Mouse (Mus musculus) left cerebral cortex, postnatal 14 days (tissue): ENCODE data around the gene Gm9736. TPM values are rescaled to one million over a fixed set of nuclear protein-coding genes. Genes with fewer than 3 reads are reported as not detected.
"Not testable (repeated sequence)": the region's sequence is repeated elsewhere in the genome, so short reads cannot be mapped to it uniquely, and the experiment has no call there.

Source experiments
- DNase-seq, 2 experiments: peaks; one replicate each; pipeline ENCODE4 v3.0.0; 2021 to 2022; ENCODE audit warnings: low spot score in 2 of 2, mixed read lengths in 1 of 2
- intact Hi-C: fragments of 180-260 bp; cut with DNase I; formaldehyde crosslinking; loops from one replicate; pipeline ENCODE4 v1.15.1; 2025
- total RNA-seq, 2 experiments: library from RNA; stranded (reverse); gene quantifications; 2 replicates each; pipeline ENCODE4 v1.2.3; 2021

Gene Gm9736
- total RNA-seq, 2 experiments from 2014 or later: not detected

DNA sequence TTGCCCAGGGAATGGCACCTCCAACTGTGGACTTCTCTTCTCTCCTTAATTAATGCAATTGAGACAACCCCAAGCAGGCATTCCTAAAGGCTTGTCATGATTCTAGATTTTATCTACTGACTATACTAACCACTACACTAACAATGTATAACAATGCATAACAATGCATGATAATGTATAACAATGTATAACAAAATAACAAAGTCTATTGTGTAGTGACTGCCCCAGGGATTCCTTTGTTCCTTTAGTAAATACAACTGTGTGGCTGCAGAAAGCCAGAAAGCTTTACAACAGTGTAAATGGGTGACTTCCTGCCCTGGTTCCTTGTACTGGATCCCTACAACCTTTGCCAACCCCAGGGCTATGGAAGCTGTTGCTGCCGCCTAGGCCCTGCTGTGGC, 15.2 kb downstream of the Gm9736 start:
- no peak for DNase-seq
- intact Hi-C loops: no loop called here

DNA sequence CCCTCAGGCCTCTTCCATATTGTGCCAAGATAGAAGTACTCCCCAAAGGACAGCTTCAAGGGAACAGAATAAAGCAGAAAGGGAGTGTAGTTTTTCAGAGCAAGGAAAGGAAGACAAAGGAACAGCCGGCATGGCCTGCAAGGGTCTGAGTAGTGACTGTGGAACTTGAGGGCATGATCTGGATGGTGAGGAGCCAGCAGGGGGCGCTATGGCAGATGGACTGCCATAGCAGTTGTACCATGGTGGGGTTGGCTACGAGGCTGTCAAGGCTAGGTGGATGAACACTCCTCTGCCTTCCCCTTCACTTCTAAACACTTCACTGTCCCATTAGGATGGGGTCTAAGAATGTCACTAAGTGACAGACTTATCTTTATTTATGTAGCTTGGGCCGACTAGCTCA, 21.9 kb downstream of the Gm9736 start:
- DNase-seq: no peak
- intact Hi-C loops: no loop called here

DNA sequence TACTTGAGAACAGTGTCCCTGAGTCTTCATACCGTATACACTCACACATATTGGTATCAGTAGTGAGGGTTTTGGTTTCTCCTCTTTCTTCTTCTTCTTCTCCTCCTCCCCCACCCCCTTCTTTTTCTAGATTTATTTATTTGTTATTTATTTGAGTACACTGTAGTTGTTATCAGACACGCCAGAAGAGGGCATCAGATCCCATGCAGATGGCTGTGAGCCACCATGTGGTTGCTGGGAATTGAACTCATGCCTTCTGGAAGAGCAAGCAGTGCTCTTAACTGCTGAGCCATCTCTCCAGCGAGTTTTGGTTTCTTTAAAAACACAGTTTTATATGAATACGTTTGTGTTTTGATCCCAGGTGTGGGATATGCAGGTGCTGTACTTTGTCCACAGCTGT, 22.9 kb downstream of the Gm9736 start:
- DNase-seq: no peak
- intact Hi-C loops: no loop called here

DNA sequence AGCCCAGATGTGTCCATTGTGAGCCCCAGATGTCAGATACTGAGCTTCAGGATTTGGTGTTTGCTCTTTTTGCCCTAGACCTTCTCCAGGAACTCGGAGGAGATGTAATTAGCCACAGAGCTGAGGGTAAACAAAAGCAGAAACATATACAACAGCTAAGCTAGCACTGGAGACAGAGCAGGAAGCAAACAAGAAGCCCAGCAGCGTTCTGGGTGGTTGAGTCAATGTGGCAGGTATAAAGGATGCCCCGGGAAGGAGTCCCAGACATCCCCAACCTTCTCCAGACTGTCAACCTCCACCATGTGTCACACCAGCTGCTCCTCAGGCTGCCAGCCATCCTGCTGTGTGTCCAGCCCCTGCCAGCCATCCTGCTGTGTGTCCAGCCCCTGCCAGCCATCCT, 25.0 kb downstream of the Gm9736 start, which contains the start of gene Gm10100:
TSS of gene Gm10100 (plus strand) at position 301 of the 400 bp plus-strand sequence.
- no peak for DNase-seq
- intact Hi-C loops: no loop called here

GRCm38 (mm10) chr10:77724855-77725254, 26.3 kb downstream of the Gm9736 start:
- intact Hi-C loops: no loop called here
- no peak for DNase-seq

DNA sequence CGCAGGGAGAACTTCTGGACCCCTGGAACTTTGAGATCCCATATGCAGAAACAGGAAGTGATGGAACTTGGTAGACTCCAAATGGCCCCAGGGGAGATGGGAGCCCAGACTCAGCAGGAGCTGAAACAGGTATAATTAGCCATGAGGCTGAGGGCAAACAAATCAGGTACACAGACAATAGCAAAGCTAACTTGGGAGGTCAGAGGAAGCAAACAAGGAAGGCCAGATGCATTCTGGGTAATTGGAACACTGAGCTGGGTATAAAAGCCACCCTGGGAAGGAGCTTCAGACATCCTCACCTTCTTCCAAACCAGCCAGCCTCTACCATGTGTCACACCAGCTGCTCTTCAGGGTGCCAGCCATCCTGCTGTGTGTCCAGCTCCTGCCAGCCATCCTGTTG, 30.9 kb downstream of the Gm9736 start, which contains the start of gene Krtap12-1:
TSS of gene Krtap12-1 (plus strand) at position 301 of the 400 bp plus-strand sequence.
- DNase-seq, intact Hi-C loops: not testable (repeated sequence)

GRCm38 (mm10) chr10:77715507-77715906, 35.6 kb downstream of the Gm9736 start, which contains the start of gene Gm10142:
Gm10142 (plus strand) TSS chr10:77715807.
- no peak for DNase-seq
- intact Hi-C loops: no loop called here

- DNase-seq: no peak
- intact Hi-C loops: no loop called here
Measured at GRCm38 (mm10) chr10:77713734-77714133, 37.4 kb downstream of the Gm9736 start.

DNA sequence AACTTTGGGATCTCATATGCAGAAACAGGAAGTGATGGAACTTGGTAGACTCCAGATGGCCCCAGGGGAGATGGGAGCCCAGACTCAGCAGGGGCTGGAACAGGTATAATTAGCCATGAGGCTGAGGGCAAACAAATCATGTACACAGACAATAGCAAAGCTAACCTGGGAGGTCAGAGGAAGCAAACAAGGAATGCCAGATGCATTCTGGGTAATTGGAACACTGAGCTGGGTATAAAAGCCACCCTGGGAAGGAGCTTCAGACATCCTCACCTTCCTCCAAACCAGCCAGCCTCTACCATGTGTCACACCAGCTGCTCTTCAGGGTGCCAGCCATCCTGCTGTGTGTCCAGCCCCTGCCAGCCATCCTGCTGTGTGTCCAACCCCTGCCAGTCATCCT, 40.0 kb downstream of the Gm9736 start, which contains the start of gene Gm10024:
TSS of gene Gm10024 (plus strand) at position 301 of the 400 bp plus-strand sequence.
- intact Hi-C loops, DNase-seq: not testable (repeated sequence)

- peak in 1 of 2 experiments; percentile 21 for DNase-seq
- intact Hi-C loops: loop anchor here (5.0 kb wide), 1 partner anchor 167 kb away; no protein-coding TSS in a partner anchor
Measured at GRCm38 (mm10) chr10:77709831-77710230, 41.3 kb downstream of the Gm9736 start.

DNA sequence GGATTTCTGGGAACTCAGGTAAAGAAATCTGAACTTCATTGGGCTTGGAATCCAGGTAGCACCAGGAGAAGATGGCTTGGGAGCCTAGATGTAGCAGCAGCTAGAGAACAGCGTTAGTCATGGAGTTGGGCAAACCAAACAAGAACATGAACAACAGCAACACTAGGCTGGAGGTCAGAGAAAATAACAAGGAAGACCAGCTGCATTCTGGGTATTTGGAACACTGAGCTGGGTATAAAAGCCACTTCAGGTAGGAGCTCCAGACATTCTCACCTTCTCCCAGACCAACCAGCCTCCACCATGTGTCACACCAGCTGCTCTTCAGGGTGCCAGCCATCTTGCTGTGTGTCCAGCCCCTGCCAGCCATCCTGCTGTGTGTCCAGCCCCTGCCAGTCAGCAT, 44.8 kb downstream of the Gm9736 start, which contains the start of gene Gm10272:
TSS of gene Gm10272 (plus strand) at position 301 of the 400 bp plus-strand sequence.
- intact Hi-C loops: loop anchor here (5.0 kb wide), 1 partner anchor 171 kb away; no protein-coding TSS in a partner anchor
- no peak for DNase-seq

Other genes starting within 250 kb of the Gm9736 start
- gene Fam207a, start 235.6 kb downstream of the Gm9736 start, total RNA-seq: 10 to 100 TPM; 32.2 to 33.4 TPM
- gene Itgb2, start 221.1 kb downstream of the Gm9736 start, total RNA-seq: 1 to 10 TPM; 3.1 to 3.2 TPM
- 10 to 100 TPM; 74.0 to 75.1 TPM for gene Pttg1ip, start 169.6 kb downstream of the Gm9736 start, total RNA-seq
- 100 to 1,000 TPM; 129 to 135 TPM for gene Sumo3, start 145.3 kb downstream of the Gm9736 start, total RNA-seq
- 10 to 100 TPM in 1 of 2 experiments, 1 to 10 TPM in 1; 6.7 to 15.7 TPM for gene Gm49325, start 145.2 kb downstream of the Gm9736 start, total RNA-seq
- 10 to 100 TPM; 36.3 to 41.6 TPM for gene Ube2g2, start 129.1 kb downstream of the Gm9736 start, total RNA-seq
- gene Tspear, start 64.8 kb downstream of the Gm9736 start, total RNA-seq: under 1 TPM in 1 of 2 experiments, not detected in 1; 0.15 TPM
- not detected for gene Gm19402, start 60.6 kb downstream of the Gm9736 start, total RNA-seq
- gene Gm9508, start 54.1 kb downstream of the Gm9736 start, total RNA-seq: not detected
- gene Gm10272, start 44.7 kb downstream of the Gm9736 start, total RNA-seq: not detected
- gene Gm10024, start 39.9 kb downstream of the Gm9736 start, total RNA-seq: not detected
- not detected for gene Gm10142, start 35.5 kb downstream of the Gm9736 start, total RNA-seq
- gene Krtap12-1, start 30.8 kb downstream of the Gm9736 start, total RNA-seq: not detected
- not detected for gene Gm10100, start 24.9 kb downstream of the Gm9736 start, total RNA-seq
- not detected for gene Gm18596, start 8.7 kb downstream of the Gm9736 start, total RNA-seq
- not detected for gene Gm3233, start 8.3 kb upstream of the Gm9736 start, total RNA-seq
- not detected for gene Gm3238, start 20.0 kb upstream of the Gm9736 start, total RNA-seq
- not detected for gene Gm7138, start 25.6 kb upstream of the Gm9736 start, total RNA-seq
- not detected for gene Gm3250, start 31.2 kb upstream of the Gm9736 start, total RNA-seq
- not detected for gene Gm7137, start 36.8 kb upstream of the Gm9736 start, total RNA-seq
- not detected for gene Gm9639, start 43.7 kb upstream of the Gm9736 start, total RNA-seq
- not detected for gene Gm19668, start 47.8 kb upstream of the Gm9736 start, total RNA-seq
- gene Gm9507, start 60.5 kb upstream of the Gm9736 start, total RNA-seq: not detected
- not detected for gene Gm2696, start 63.3 kb upstream of the Gm9736 start, total RNA-seq
- not detected for gene Krtap10-4, start 75.7 kb upstream of the Gm9736 start, total RNA-seq
- not detected for gene Krtap10-10, start 84.6 kb upstream of the Gm9736 start, total RNA-seq
- gene Gm36176, start 95.4 kb upstream of the Gm9736 start, total RNA-seq: not detected
- gene Gm10318, start 101.5 kb upstream of the Gm9736 start, total RNA-seq: not detected
- gene Gm3285, start 110.6 kb upstream of the Gm9736 start, total RNA-seq: not detected
- gene Lrrc3, start 151.2 kb upstream of the Gm9736 start, total RNA-seq: 10 to 100 TPM; 19.4 to 20.8 TPM
- 10 to 100 TPM; 32.1 to 33.3 TPM for gene Trpm2, start 219.2 kb upstream of the Gm9736 start, total RNA-seq
- 10 to 100 TPM; 33.0 to 37.4 TPM for gene 1810043G02Rik, start 227.2 kb upstream of the Gm9736 start, total RNA-seq